In genomic region chr19:36926553-36927236, GRCm38 (mm10) we compare ENCODE assay signal across 8 mouse cellular contexts. TPM values are rescaled to one million over a fixed set of nuclear protein-coding genes. Genes with fewer than 3 reads are reported as not detected.
DNase-seq lines count a peak whose midpoint lies in the region; ATAC-seq and TF ChIP-seq lines count a peak whose summit lies in the region.

No protein-coding gene starts in this region.

- peak; percentile 24 for DNase-seq in adrenal gland, postnatal 14 days
- DNase-seq in adrenal gland, postnatal 10 days, result no peak
- peak; percentile 28 for DNase-seq in thymus, postnatal 14 days
- no peak for DNase-seq in thymus, postnatal 0 days (ENCODE audit: low spot score)
- DNase-seq in limb, embryonic 11.5 days (ENCODE audit: low spot score), result no peak
- no peak for DNase-seq in urinary bladder, adult 2 months (ENCODE audit: low spot score)
- no peak for DNase-seq in left cerebral cortex, adult 9 months (ENCODE audit: low spot score in 2 of 2)

- no peak overlapping the region for H3K27ac ChIP-seq in limb, embryonic 11.5 days (replicated peaks; ENCODE audit: low read depth, low read length)
- peak overlapping the region; percentile 85 for H3K27ac ChIP-seq in small intestine, adult 2 months (ENCODE audit: insufficient read depth, low read depth, low read length)

- 2% methylated on average over 26 of the region's 26 CpGs for WGBS in limb, embryonic 11.5 days
- WGBS in small intestine, adult 2 months, result under 1% methylated on average over 26 of the region's 26 CpGs

- H3K27me3 ChIP-seq in limb, embryonic 11.5 days (ENCODE audit: control insufficient read depth, insufficient read depth, low read length), result no peaks in the 10 kb centered on the region
- H3K27me3 ChIP-seq in small intestine, adult 2 months (ENCODE audit: control insufficient read depth, insufficient read depth, low read length), result no peaks in the 10 kb centered on the region

- no peak for TF ChIP-seq CTCF in small intestine, adult 2 months (IDR thresholded peaks at IDR 0.05; ENCODE audit: extremely low read depth, insufficient read length, insufficient replicate concordance, low read depth, low read length)

- H3K36me3 ChIP-seq in limb, embryonic 11.5 days (ENCODE audit: control insufficient read depth, insufficient read depth, low read length), result no peaks in the 10 kb centered on the region
- H3K36me3 ChIP-seq in small intestine, adult 2 months (ENCODE audit: control insufficient read depth, insufficient read depth, low read length), result no peaks in the 10 kb centered on the region

- no peak for ATAC-seq in limb, embryonic 11.5 days (ENCODE audit: insufficient number of reproducible peaks, low FRiP score, low TSS enrichment, low read depth)

- 0 out of 2 replicates have a peak, but pooled peaks cover 5% of the 10 kb centered on the region for H3K4me1 ChIP-seq in limb, embryonic 11.5 days (ENCODE audit: control insufficient read depth, insufficient read depth, low read length)
- 0 out of 2 replicates have a peak, but pooled peaks cover 1% of the 10 kb centered on the region for H3K4me1 ChIP-seq in small intestine, adult 2 months (ENCODE audit: control insufficient read depth, insufficient read depth, insufficient read length, low read length)

- H3K4me2 ChIP-seq in limb, embryonic 11.5 days (ENCODE audit: low read depth, severe bottlenecking), result peak overlapping the region; percentile 74

- no peak for TF ChIP-seq POLR2A in small intestine, adult 2 months (IDR thresholded peaks at IDR 0.05; ENCODE audit: low read depth, low read length)

- no peaks in the 10 kb centered on the region for H3K9me3 ChIP-seq in limb, embryonic 11.5 days (ENCODE audit: control insufficient read depth, low read length)

- H3K9ac ChIP-seq in limb, embryonic 11.5 days (ENCODE audit: low read length), result peak overlapping the region; percentile 91

- H3K4me3 ChIP-seq in limb, embryonic 11.5 days (ENCODE audit: low read depth, low read length), result peak overlapping the region; percentile 83
- peak overlapping the region; percentile 81 for H3K4me3 ChIP-seq in small intestine, adult 2 months (ENCODE audit: low read depth, low read length)

RNA-seq across cellular contexts. Expression of gene Btaf1, which starts 0.8 kb away (rescaled TPM):
- total RNA-seq in adrenal gland, postnatal 14 days (2021), result 22.8 and 26.4 TPM in 2 replicates
- total RNA-seq in adrenal gland, postnatal 10 days (2021), result 10 to 100 TPM; 20.6 to 23.1 TPM
- polyA plus RNA-seq in thymus, postnatal 0 days (2015; fragmentation: Nextera tagmentation; extraction: Ambion mirVana), result 8.6 and 10.1 TPM in 2 replicates
- polyA plus RNA-seq in limb, embryonic 11.5 days (2014; fragmentation: Nextera tagmentation; extraction: Ambion mirVana), result 15.3 and 17.3 TPM in 2 replicates
- polyA plus RNA-seq in small intestine, adult 2 months (2012; rRNA removed), result 1.0 and 2.1 TPM in 2 replicates
- polyA plus RNA-seq in urinary bladder, adult 2 months (2012; rRNA removed), result 9.1 and 9.6 TPM in 2 replicates

RNA-seq across cellular contexts. Expression of gene Fgfbp3, which starts 7.3 kb away (rescaled TPM):
- 2.7 TPM in 2 replicates for total RNA-seq in adrenal gland, postnatal 14 days (2021)
- total RNA-seq in adrenal gland, postnatal 10 days (2021), result 1 to 10 TPM; 3.3 to 4.0 TPM
- 5.2 and 6.5 TPM in 2 replicates for polyA plus RNA-seq in thymus, postnatal 0 days (2015; fragmentation: Nextera tagmentation; extraction: Ambion mirVana)
- polyA plus RNA-seq in limb, embryonic 11.5 days (2014; fragmentation: Nextera tagmentation; extraction: Ambion mirVana), result 3.1 and 4.7 TPM in 2 replicates
- polyA plus RNA-seq in small intestine, adult 2 months (2012; rRNA removed), result 2.1 and 4.9 TPM in 2 replicates
- polyA plus RNA-seq in urinary bladder, adult 2 months (2012; rRNA removed), result 3.8 and 4.6 TPM in 2 replicates

Comparison
In these comparisons a context has a peak if more than half of its experiments do, and no peak if none do; other contexts are left out.
1. DNase-seq: peak in adrenal gland, postnatal 14 days (single experiment) and thymus, postnatal 14 days (single experiment); none in adrenal gland, postnatal 10 days (single experiment), thymus, postnatal 0 days (single experiment), limb, embryonic 11.5 days (single experiment), urinary bladder, adult 2 months (single experiment) and left cerebral cortex, adult 9 months (0 of 2).